Mouse (Mus musculus) testis, adult 2 months (tissue): ENCODE results near the gene Alg3.

Experiments
- CTCF ChIP-seq: fragments of 200-500 bp; IDR thresholded peaks from 2 replicates; pipeline ENCODE4 v1.5.1; 2012; ENCODE audit warnings: low read depth, mild to moderate bottlenecking, inconsistent platforms, low read length, moderate library complexity; ENCODE audit not compliant: control insufficient read depth, insufficient read depth, insufficient replicate concordance
- POLR2A ChIP-seq: fragments of 200-500 bp; IDR thresholded peaks from 2 replicates; pipeline ENCODE4 v1.6.1; 2012; ENCODE audit warnings: low read depth, mild to moderate bottlenecking, inconsistent platforms, low read length, moderate library complexity; ENCODE audit not compliant: control insufficient read depth

DNA sequence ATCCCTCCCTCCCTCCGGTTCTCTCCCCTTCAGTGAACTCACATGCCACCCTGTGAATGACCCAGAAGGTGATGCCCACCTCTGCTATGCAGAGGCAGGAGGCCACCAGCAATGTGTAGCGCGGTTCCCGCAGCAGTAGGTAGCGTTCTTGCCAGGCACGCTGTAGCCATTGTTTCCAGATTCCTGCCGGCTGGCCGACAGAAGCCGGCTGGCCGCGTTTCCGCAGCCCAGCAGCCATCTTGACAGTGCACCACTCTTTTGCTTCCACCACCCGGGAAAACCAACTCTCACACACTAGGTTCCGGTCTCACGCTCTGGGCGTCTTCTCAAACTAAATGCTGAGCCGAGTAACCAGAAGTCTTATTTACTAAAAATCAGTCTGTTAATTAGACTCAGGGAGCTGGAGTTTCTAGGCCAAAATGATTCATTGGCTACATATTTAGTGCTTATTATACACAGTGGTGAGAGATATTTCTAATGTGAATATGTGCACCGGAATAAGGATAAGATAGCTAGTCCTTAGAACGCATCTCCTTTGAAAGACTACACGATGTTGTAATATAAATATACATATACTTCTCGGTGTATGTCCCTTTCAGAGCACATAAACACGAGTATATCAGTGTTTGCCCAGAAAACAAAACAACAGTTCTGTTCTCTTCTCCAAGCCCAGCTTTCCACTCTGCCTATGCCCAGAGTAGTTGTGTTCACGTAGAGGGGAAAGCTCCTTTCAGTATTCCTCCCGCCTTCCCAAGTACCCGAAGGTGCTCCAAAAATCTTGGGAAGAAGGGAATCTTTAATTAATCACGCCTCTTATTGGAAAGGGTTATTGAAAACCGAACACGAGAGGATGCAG lies 806 bp downstream of the Alg3 start:
- 0 out of 2 replicates have a peak, but pooled peaks have one; percentile 9 for TF ChIP-seq CTCF
- TF ChIP-seq POLR2A = peak; percentile 93
